Mouse (Mus musculus) gastrocnemius, postnatal 14 days (tissue): ENCODE results near the gene Pip4k2a. TPM values are rescaled to one million over a fixed set of nuclear protein-coding genes. Genes with fewer than 3 reads are reported as not detected.
"Not testable (repeated sequence)": the region's sequence is repeated elsewhere in the genome, so short reads cannot be mapped to it uniquely, and the experiment has no call there.

ENCODE experiments used
- DNase-seq: peaks from one replicate; pipeline ENCODE4 v3.0.0; 2021; ENCODE audit warnings: mixed read lengths
- intact Hi-C: fragments of 180-260 bp; cut with DNase I; formaldehyde crosslinking; loops from one replicate; pipeline ENCODE4 v1.15.1; 2025; ENCODE audit warnings: low total_unique reads
- total RNA-seq, 2 experiments: library from RNA; stranded (reverse); gene quantifications; 2 replicates each; pipeline ENCODE4 v1.2.3; 2021

Gene Pip4k2a
- total RNA-seq, 2 experiments from 2014 or later: 6.9 to 8.0 TPM

GRCm38 (mm10) chr2:18913642-18914041 lies 84.3 kb downstream of the Pip4k2a start:
- DNase-seq: no peak
- intact Hi-C loops: no loop called here

- intact Hi-C loops: no loop called here
- DNase-seq: no peak
Measured at GRCm38 (mm10) chr2:18911251-18911934, 86.5 kb downstream of the Pip4k2a start.

GRCm38 (mm10) chr2:18910209-18910608 lies 87.7 kb downstream of the Pip4k2a start:
- DNase-seq: no peak
- intact Hi-C loops: no loop called here

GRCm38 (mm10) chr2:18909713-18910112 lies 88.2 kb downstream of the Pip4k2a start:
- intact Hi-C loops: no loop called here
- DNase-seq: no peak

- no peak for DNase-seq
- intact Hi-C loops: no loop called here
Measured at GRCm38 (mm10) chr2:18907269-18907668, 90.7 kb downstream of the Pip4k2a start.

- DNase-seq: peak; percentile 15
- intact Hi-C loops: no loop called here
Measured at GRCm38 (mm10) chr2:18906421-18907084, 91.4 kb downstream of the Pip4k2a start.

GRCm38 (mm10) chr2:18903301-18904068 lies 94.4 kb downstream of the Pip4k2a start:
- DNase-seq: peak; percentile 20
- intact Hi-C loops: no loop called here

- no peak for DNase-seq
- intact Hi-C loops: no loop called here
Measured at GRCm38 (mm10) chr2:18901133-18901532, 96.8 kb downstream of the Pip4k2a start.

GRCm38 (mm10) chr2:18900635-18901034 lies 97.3 kb downstream of the Pip4k2a start:
- intact Hi-C loops: no loop called here
- no peak for DNase-seq

GRCm38 (mm10) chr2:18897742-18898256 lies 100.1 kb downstream of the Pip4k2a start:
- no peak for DNase-seq
- intact Hi-C loops: no loop called here

GRCm38 (mm10) chr2:18896015-18896414 lies 101.9 kb downstream of the Pip4k2a start:
- DNase-seq: peak; percentile 61
- intact Hi-C loops: no loop called here

- DNase-seq, intact Hi-C loops: not testable (repeated sequence)
Measured at GRCm38 (mm10) chr2:18893336-18893735, 104.6 kb downstream of the Pip4k2a start.

GRCm38 (mm10) chr2:18891991-18892537 lies 105.9 kb downstream of the Pip4k2a start:
- DNase-seq: no peak
- intact Hi-C loops: no loop called here

- DNase-seq: no peak
- intact Hi-C loops: no loop called here
Measured at GRCm38 (mm10) chr2:18890227-18891001, 107.5 kb downstream of the Pip4k2a start.

- no peak for DNase-seq
- intact Hi-C loops: no loop called here
Measured at GRCm38 (mm10) chr2:18884277-18884676, 113.6 kb downstream of the Pip4k2a start.

- intact Hi-C loops: loop anchor here (5.0 to 10.0 kb wide), 3 partner anchors 123 to 398 kb away; partner anchors contain the start of genes 4930426L09Rik and Pip4k2a
Measured at GRCm38 (mm10) chr2:18874626-18875025, 123.3 kb downstream of the Pip4k2a start.

GRCm38 (mm10) chr2:18874063-18874462 lies 123.9 kb downstream of the Pip4k2a start:
- intact Hi-C loops: loop anchor here (5.0 to 10.0 kb wide), 3 partner anchors 123 to 398 kb away; partner anchors contain the start of genes 4930426L09Rik and Pip4k2a
- DNase-seq: no peak

More at GRCm38 (mm10) chr2:18874626-18875025, 123.3 kb downstream of the Pip4k2a start:
- DNase-seq: no peak

- no peak for DNase-seq
- intact Hi-C loops: loop anchor here (5.0 to 10.0 kb wide), 3 partner anchors 124 to 399 kb away; partner anchors contain the start of genes 4930426L09Rik and Pip4k2a
Measured at GRCm38 (mm10) chr2:18873440-18873839, 124.5 kb downstream of the Pip4k2a start.

GRCm38 (mm10) chr2:18872797-18873196 lies 125.1 kb downstream of the Pip4k2a start:
- peak; percentile 62 for DNase-seq
- intact Hi-C loops: loop anchor here (5.0 to 10.0 kb wide), 3 partner anchors 125 to 400 kb away; partner anchors contain the start of genes 4930426L09Rik and Pip4k2a
